Mouse (Mus musculus): ENCODE results near the gene Exoc3l2. TPM values are rescaled to one million over a fixed set of nuclear protein-coding genes. Genes with fewer than 3 reads are reported as not detected.

The Exoc3l2 gene
- polyA plus RNA-seq, 1 experiment from 2014 or later: 1.1 TPM

GRCm38 (mm10) chr7:19486549-19486948 lies 23.4 kb downstream of the Exoc3l2 start:
- no peak for DNase-seq
- Histone ChIP-seq H3K36me3 (replicated peaks; ENCODE audit: insufficient read depth, low read length) (no peaks in the 10 kb centered on the region), H3K4me1 (ENCODE audit: insufficient read depth) (no peaks in the 10 kb centered on the region), H3K27me3 (ENCODE audit: insufficient read depth, low read length) (peaks cover 20% of the 10 kb centered on the region; the same call in 1 of the 2 replicates), H3K9ac (replicated peaks) (no peak overlapping the region), H3K9me3 (ENCODE audit: low read length) (no peaks in the 10 kb centered on the region), H3K4me3 (ENCODE audit: low read depth, low read length) (no peak overlapping the region), H3K27ac (ENCODE audit: low read depth) (no peak overlapping the region), H3K4me2 (ENCODE audit: low read depth, low read length) (no peak overlapping the region)
- WGBS (ENCODE audit: insufficient replicate concordance): 54% methylated on average over 7 of the region's 7 CpGs
- no peak for ATAC-seq
- TF ChIP-seq EP300 (IDR thresholded peaks at IDR 0.05; ENCODE audit: low read depth) (no peak), CTCF (IDR thresholded peaks at IDR 0.05; ENCODE audit: low read depth) (no peak)

GRCm38 (mm10) chr7:19489525-19489924 lies 26.4 kb downstream of the Exoc3l2 start:
- Histone ChIP-seq H3K4me2 (ENCODE audit: low read depth, low read length) (no peak overlapping the region), H3K4me3 (ENCODE audit: low read depth, low read length) (no peak overlapping the region)
- WGBS (ENCODE audit: insufficient replicate concordance): 61% methylated on average over 29 of the region's 31 CpGs

GRCm38 (mm10) chr7:19491731-19492130 lies 28.6 kb downstream of the Exoc3l2 start:
- WGBS (ENCODE audit: insufficient replicate concordance): 5% methylated on average over 26 of the region's 26 CpGs
- DNase-seq (peak; percentile 49), ATAC-seq (peak; percentile 38; the same call in 1 of the 2 replicates)
- no peak overlapping the region for H3K9ac ChIP-seq (replicated peaks)
- H3K4me1 ChIP-seq (ENCODE audit: insufficient read depth): peaks cover 8% of the 10 kb centered on the region
- no peak overlapping the region for H3K4me3 ChIP-seq (ENCODE audit: low read depth, low read length)
- no peaks in the 10 kb centered on the region for H3K9me3 ChIP-seq (ENCODE audit: low read length)
- peaks cover 22% of the 10 kb centered on the region; the same call in 1 of the 2 replicates for H3K27me3 ChIP-seq (ENCODE audit: insufficient read depth, low read length)
- no peak overlapping the region for H3K27ac ChIP-seq (ENCODE audit: low read depth)
- no peaks in the 10 kb centered on the region for H3K36me3 ChIP-seq (replicated peaks; ENCODE audit: insufficient read depth, low read length)
- peak overlapping the region; percentile 54 for H3K4me2 ChIP-seq (ENCODE audit: low read depth, low read length)
- TF ChIP-seq EP300 (IDR thresholded peaks at IDR 0.05; ENCODE audit: low read depth) (no peak), CTCF (IDR thresholded peaks at IDR 0.05; ENCODE audit: low read depth) (peak; percentile 47)

More at GRCm38 (mm10) chr7:19489525-19489924, 26.4 kb downstream of the Exoc3l2 start:
- H3K27me3 ChIP-seq (ENCODE audit: insufficient read depth, low read length): peaks cover 22% of the 10 kb centered on the region; the same call in 1 of the 2 replicates
- no peaks in the 10 kb centered on the region for H3K9me3 ChIP-seq (ENCODE audit: low read length)
- no peak for DNase-seq
- ATAC-seq: no peak
- H3K36me3 ChIP-seq (replicated peaks; ENCODE audit: insufficient read depth, low read length): no peaks in the 10 kb centered on the region
- H3K9ac ChIP-seq (replicated peaks): no peak overlapping the region
- H3K27ac ChIP-seq (ENCODE audit: low read depth): no peak overlapping the region
- peaks cover 4% of the 10 kb centered on the region; the same call in 1 of the 2 replicates for H3K4me1 ChIP-seq (ENCODE audit: insufficient read depth)
- TF ChIP-seq CTCF (IDR thresholded peaks at IDR 0.05; ENCODE audit: low read depth) (no peak), EP300 (IDR thresholded peaks at IDR 0.05; ENCODE audit: low read depth) (no peak)

- 76% methylated on average over 25 of the region's 25 CpGs for WGBS (ENCODE audit: insufficient replicate concordance)
- peaks cover 10% of the 10 kb centered on the region; the same call in 1 of the 2 replicates for H3K27me3 ChIP-seq (ENCODE audit: insufficient read depth, low read length)
- H3K4me3 ChIP-seq (ENCODE audit: low read depth, low read length): no peak overlapping the region
- no peaks in the 10 kb centered on the region for H3K9me3 ChIP-seq (ENCODE audit: low read length)
- H3K27ac ChIP-seq (ENCODE audit: low read depth): no peak overlapping the region
- no peak overlapping the region for H3K9ac ChIP-seq (replicated peaks)
- H3K4me2 ChIP-seq (ENCODE audit: low read depth, low read length): no peak overlapping the region
- DNase-seq: no peak
- no peak for ATAC-seq
- no peaks in the 10 kb centered on the region for H3K36me3 ChIP-seq (replicated peaks; ENCODE audit: insufficient read depth, low read length)
- TF ChIP-seq EP300 (IDR thresholded peaks at IDR 0.05; ENCODE audit: low read depth): no peak
- no peak for TF ChIP-seq CTCF (IDR thresholded peaks at IDR 0.05; ENCODE audit: low read depth)
- H3K4me1 ChIP-seq (ENCODE audit: insufficient read depth): peaks cover 15% of the 10 kb centered on the region
Measured at GRCm38 (mm10) chr7:19494751-19495474, 31.8 kb downstream of the Exoc3l2 start.

GRCm38 (mm10) chr7:19495521-19496213 lies 32.5 kb downstream of the Exoc3l2 start:
- Histone ChIP-seq H3K27me3 (ENCODE audit: insufficient read depth, low read length) (peaks cover 9% of the 10 kb centered on the region; the same call in 1 of the 2 replicates), H3K4me1 (ENCODE audit: insufficient read depth) (peaks cover 19% of the 10 kb centered on the region), H3K9me3 (ENCODE audit: low read length) (no peaks in the 10 kb centered on the region), H3K36me3 (replicated peaks; ENCODE audit: insufficient read depth, low read length) (no peaks in the 10 kb centered on the region), H3K9ac (replicated peaks) (no peak overlapping the region), H3K4me3 (ENCODE audit: low read depth, low read length) (no peak overlapping the region), H3K27ac (ENCODE audit: low read depth) (no peak overlapping the region), H3K4me2 (ENCODE audit: low read depth, low read length) (no peak overlapping the region)
- ATAC-seq (no peak; the same call in 1 of the 2 replicates), DNase-seq (no peak)
- 64% methylated on average over 20 of the region's 20 CpGs for whole genome bisulfite sequencing (ENCODE audit: insufficient replicate concordance)
- TF ChIP-seq EP300 (IDR thresholded peaks at IDR 0.05; ENCODE audit: low read depth): no peak

DNA sequence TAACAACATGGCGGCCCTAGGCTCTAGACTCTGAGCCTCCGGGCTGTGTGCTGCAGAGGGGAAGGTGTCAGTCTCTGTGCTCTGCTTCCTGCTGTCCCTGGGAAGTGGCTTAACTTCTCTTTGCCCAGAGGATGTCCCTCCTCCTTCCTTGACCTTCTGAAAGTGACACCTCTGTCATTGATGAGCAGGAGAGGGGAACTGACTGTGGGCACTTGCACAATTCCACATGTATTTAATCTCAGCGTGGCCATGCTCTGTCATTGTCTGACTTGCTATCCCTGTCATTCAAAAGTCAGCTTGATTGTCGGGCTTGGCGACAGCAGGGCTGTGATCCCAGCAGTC lies 33.1 kb downstream of the Exoc3l2 start:
- Histone ChIP-seq H3K9ac (replicated peaks) (no peak overlapping the region), H3K4me2 (ENCODE audit: low read depth, low read length) (no peak overlapping the region), H3K36me3 (replicated peaks; ENCODE audit: insufficient read depth, low read length) (no peaks in the 10 kb centered on the region), H3K9me3 (ENCODE audit: low read length) (no peaks in the 10 kb centered on the region), H3K27ac (ENCODE audit: low read depth) (no peak overlapping the region), H3K4me1 (ENCODE audit: insufficient read depth) (peaks cover 19% of the 10 kb centered on the region), H3K27me3 (ENCODE audit: insufficient read depth, low read length) (peaks cover 4% of the 10 kb centered on the region; the same call in 1 of the 2 replicates), H3K4me3 (ENCODE audit: low read depth, low read length) (no peak overlapping the region)
- TF ChIP-seq CTCF (IDR thresholded peaks at IDR 0.05; ENCODE audit: low read depth) (no peak), EP300 (IDR thresholded peaks at IDR 0.05; ENCODE audit: low read depth) (no peak)
- ATAC-seq (peak; percentile 7; the same call in 1 of the 2 replicates), DNase-seq (no peak)
- 59% methylated on average over 5 of the region's 5 CpGs for WGBS (ENCODE audit: insufficient replicate concordance)
